Mouse (Mus musculus): Measurements from ENCODE around the gene Sycp1.

Gene Sycp1

DNA sequence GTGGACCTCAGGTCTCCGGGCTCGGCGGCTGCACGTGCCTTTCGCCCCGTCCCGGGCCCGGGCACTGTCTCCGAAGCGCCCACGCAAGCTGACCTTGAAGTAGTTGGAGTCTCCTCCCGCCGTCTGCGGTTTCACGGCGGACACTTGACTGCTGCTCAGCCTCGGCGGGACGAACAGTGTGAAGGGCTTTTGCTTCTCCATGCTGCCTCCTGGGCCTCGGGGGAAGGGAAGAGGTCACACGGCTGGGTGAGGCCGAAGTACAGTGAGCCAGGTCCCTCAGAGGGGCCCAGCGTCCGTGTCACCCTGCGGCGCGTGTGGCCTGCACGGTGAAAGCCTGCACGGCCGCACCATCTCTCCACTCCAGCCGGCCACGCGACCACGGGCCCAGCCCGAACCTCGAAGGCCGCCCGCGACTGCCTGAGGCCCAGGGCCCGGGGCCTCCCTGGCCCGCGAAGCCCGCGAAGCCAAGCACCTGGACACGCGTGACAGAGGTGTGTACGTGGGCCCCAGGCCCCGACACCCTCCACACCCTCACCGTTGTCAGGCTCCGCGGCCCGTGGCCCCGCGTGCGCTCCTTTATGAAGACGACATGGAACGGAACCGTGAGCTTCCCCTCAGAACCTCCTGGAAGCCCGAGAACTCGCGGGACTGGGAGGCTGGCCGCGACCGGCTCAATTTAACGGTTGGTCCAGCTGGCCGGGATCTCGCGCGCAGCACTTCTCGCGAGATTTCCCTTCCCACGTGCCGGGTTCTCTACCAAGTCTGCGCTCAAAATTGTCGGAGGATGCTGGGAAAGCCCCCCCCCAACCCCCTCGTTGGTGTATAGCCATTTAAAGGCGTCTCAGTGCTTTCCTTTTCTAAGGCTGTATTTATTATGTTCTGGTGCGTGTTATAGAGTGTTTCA, at the start of gene Sycp1:
Gene Sycp1, minus strand, starts transcription at position 650 of the 904 bp plus-strand sequence.
- in situ Hi-C loops (cut with MboI, MseI) = no loop called here

DNA sequence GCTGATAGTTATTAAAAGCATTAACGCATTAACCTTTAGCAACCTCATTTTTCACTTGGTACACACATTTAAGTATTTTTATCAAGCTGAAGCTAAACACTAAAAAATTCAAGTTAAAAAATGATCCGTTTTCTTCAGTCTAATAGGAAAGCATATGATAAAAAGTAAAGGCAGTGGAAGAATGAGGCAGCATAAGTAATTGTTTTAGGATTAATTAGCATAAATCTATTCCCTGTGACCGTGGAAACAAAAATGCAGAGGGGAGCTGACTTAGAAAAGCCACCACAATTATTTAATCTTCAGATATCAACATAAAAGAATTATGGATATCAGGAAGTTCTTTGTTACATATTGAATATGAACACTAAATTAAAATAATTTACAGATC, 44.4 kb upstream of the Sycp1 start:
- in situ Hi-C loops (cut with MboI, MseI) = no loop called here

DNA sequence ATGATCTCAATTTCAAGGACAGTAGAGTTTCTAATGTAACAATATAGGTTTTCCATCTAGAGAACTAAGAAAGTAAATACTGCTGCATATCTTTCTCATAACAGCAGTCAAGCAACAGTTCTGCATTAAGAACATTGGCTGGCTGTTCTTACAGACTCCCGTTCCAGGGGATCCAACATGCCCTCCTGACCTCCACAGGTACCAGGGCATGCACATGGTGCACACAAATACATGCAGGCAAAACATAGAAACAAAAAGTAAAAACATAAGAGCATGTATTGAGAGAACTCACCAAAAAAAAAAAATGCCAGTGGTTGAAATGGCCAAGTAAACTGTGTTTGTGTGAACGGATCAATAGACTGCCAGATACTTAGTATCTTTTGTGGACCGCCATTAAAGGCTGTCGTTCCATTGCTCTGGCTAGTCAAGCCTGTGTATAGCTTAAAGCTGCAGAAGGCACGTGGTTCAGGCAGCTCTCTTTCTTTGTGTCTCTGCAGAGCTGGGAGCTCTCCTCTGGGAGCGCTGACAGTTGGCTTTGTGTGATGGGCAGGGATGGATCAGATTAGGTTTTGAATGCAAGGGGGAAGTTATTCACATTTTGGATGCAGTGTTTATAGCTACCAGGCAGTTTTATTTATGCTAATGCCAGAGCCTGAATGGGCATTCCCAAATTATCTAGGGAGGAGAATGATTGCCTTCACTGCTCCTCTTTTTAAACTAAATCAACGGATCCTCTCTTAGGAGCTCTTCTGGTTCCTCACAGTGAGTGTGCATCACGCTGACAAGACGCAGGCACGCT, 43.8 kb upstream of the Sycp1 start:
- in situ Hi-C loops (cut with MboI, MseI) = no loop called here

DNA sequence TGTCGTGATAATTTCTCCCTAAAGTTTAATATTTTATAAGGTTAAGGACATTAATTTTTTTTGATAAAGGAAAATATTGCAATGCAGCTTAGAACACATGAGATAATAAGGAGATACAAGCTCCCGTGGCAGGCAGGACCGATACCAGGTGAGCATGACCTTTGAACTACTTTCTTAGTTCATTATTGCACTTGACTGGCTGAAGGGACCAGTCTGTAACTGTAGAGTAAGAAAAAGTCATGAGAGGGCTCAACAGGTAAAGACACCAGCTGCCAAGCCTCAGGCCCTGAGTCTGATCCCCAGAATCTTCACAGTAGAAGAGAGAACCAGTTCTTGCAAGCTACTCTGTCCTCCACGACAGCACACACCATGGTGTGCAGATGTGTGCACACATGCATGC, 41.0 kb upstream of the Sycp1 start:
- in situ Hi-C loops (cut with MboI, MseI) = no loop called here

DNA sequence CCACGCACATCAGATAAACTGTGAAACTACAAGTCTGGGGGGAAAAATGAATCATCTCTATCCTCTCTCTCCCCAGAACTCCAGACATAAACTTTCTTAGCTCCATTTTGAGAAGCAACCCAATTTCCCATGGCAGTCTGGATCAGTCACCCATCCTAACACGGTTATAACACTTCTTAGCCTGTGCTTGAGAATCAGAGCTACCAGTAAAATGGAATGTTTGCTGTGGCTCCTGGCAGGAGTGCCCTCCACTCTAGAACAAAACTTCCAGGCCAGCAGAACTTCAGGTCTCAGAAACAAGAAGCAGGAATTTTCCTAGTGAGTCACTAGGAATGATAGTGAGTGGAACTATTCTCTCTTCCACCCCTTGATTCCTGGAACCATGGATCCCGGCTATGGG, 34.6 kb upstream of the Sycp1 start:
- in situ Hi-C loops (cut with MboI, MseI) = no loop called here

DNA sequence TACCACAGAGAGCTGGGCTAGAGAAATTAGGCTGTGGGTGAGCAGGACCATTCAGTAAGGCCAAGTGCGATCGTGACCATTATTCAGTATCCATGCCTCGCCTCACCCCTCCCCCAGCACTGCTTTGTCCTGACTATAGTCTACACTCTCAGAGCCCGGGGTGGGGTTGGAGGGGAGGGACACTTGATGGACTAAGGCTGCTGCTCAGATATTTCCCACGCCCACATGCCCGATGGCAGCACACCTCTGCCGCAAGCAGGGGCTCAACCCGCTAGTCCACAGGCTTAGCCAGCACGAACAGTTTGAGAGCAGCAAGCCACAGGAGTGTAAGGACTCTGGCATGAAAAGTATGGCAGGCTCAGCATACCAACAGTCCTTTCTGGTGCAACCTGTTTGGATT, 34.2 kb upstream of the Sycp1 start:
- in situ Hi-C loops (cut with MboI, MseI) = no loop called here

DNA sequence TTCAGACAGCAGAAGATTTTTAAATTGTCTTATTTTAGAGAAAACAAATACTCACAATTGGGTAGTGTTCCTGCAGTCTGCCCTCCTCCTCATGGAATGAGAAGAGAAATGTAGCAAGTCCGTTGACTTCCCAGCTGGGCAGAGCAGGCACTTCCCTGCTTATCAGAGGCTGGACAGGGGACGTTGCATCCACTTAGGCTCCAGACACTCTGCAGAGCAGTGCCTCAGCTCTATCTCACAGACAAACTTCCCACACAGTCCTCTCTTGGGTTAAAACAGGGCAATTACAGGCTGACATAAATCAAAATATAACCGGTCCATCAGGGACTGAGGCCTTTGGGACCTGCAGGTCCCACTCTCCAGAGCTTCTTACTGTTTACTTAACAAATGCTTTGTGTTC, 28.1 kb upstream of the Sycp1 start, which contains the start of gene Nr1h5:
Gene Nr1h5, minus strand, starts transcription at position 101 of the 400 bp plus-strand sequence.
- in situ Hi-C loops (cut with MboI, MseI) = no loop called here

DNA sequence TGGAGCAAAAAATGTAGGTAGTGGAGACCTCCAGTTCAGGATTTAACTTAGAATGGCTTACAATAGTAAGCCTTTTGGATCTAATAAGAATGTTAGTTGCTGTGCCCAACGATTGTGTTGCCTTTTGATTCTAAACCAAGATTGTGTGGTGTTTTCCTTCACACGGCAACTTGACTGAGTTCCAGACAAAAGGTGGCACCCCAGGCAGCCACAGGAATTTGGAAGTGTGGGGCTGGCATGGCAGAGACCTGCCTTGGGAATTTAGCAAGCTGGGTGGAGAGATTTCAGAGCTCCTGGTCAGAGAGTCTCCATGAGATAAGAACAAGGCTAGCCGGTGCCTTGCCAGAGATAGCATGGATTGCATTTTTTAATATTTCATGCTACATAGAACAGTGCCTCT, 19.7 kb upstream of the Sycp1 start:
- in situ Hi-C loops (cut with MboI, MseI) = no loop called here

DNA sequence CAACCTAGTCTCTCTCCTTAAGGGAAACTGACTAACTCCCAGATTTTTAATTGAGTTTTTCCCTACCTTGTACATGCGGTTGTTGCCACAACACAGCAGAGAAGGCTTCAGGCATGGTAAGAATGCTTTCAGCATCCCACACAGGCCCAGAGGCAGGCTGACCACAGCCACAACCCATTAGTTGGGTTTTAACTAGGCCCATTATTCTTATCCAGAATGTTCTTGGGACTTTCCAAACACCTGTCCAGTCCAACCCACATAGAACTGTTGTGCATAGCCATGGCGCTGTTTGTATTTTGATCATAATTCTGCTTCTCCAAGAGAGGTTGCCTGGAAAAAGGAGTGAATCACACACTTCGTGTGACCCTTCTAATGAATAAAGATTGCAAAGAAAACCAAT, 19.2 kb upstream of the Sycp1 start:
- in situ Hi-C loops (cut with MboI, MseI) = no loop called here

DNA sequence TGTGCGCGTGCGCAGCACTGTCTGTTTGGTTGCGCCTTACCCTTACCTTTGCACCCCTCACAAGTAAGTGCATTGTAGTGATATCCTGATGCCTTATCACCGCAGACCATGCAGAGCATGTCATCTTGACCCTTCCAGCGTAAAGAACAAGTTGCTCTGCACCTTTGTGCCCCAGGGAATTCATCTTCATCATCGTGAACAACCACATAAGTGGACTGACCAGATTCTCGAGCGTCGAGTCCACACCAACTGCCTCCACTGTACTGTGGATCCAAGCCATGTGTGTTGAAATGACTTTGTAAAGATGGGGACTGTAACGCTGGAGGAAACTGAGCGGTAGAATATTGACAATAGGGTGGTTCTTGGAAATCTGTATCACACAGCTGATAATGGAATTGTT, 18.6 kb upstream of the Sycp1 start:
- in situ Hi-C loops (cut with MboI, MseI) = no loop called here

DNA sequence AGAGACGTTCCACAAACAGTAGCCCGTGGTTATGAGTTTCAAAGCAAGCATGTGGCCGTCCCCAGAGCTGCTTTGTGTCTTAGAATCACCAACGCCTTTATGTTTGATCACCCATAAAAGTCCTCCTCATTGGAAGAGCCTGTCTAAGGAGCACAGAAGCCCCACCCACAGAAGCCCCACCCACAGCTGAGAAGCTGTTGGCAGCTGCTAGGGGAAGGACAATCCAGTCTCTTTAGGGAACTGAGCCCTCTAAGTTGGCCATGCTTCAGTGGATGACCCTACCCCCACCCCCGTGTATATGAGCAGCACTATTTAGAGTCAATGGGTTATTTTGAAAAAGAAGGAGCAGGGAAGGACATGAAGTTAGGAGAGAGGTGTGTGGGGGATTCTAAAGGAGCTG, 11.0 kb upstream of the Sycp1 start:
- in situ Hi-C loops (cut with MboI, MseI) = loop anchor here in 1 of 2 experiments (10.0 kb wide), 1 partner anchor 1622 kb away; no protein-coding TSS in a partner anchor

DNA sequence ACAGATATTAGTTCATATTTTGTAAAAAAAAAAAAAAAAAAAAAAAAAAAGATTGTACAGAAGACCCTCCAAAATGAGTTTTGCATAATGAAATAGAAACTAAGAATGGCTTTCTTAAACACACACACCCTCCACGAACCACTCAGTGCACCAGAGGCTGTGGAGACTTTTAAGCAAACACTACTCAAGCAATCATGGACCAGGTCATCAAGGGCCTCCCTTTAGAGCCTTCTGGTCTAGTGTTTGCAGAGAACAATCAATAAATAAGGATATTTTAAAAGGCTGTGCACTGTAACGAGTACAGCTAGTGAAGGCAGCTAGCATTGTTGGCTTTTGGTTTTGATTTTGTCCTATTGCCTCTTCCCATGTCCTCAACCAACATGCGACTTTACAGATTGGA, 10.4 kb upstream of the Sycp1 start:
- in situ Hi-C loops (cut with MboI, MseI) = loop anchor here in 1 of 2 experiments (10.0 kb wide), 1 partner anchor 1622 kb away; no protein-coding TSS in a partner anchor

DNA sequence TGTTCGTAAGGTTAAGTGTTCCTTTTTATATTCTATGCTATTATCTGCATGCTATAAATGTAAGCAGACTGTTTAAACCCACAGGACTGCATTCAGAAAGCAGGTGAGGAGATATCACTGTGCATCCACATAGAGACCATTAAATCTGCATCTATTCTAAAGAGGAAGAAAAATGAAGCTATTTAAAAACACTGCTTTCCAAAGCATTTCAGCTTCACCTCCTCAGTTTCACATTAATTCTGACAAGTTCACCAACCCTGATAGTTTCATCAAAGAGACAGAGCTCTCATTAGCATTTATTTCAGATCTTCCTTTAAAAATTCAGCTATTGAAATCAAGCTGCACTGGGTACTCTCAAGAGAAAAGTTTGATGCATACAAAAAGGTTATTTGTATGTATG, 2.2 kb upstream of the Sycp1 start:
- in situ Hi-C loops (cut with MboI, MseI) = no loop called here

DNA sequence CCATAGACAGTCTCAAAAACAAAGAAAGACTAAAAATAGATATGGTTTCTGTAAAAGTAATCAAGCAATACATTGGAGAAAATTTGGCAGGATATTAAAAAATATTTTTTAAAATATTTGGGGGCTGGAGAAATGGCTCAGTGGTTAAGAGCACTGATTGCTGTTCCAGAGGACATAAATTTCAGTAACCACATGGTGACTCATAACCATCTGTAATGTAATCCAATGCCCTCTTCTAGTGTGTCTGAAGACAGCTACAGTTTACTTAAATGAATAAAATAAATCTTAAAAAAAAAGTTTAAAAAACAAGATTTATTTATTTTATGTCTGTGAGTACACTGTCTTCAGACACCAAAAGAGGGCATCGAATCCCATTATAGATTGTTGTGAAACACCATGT, 36.8 kb downstream of the Sycp1 start:
- in situ Hi-C loops (cut with MboI, MseI) = no loop called here

DNA sequence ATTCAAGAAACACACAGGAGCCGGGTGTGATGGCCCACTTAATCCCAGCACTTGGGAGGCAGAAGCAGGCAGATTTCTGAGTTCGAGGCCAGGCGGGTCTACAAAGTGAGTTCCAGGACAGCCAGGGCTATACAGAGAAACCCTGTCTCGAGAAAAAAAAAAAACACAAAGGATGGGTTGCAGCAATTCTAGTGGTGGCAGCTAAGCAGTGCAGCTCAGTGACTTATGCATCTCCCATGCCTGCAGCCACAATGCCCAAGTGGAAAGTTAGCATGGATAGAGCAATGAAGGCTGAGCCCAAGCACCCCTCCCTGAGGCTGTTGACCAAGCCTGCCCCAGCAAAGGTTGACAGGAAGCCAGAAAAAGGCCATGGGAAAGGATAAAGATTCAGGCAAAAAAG, 55.4 kb downstream of the Sycp1 start:
- in situ Hi-C loops (cut with MboI, MseI) = no loop called here

DNA sequence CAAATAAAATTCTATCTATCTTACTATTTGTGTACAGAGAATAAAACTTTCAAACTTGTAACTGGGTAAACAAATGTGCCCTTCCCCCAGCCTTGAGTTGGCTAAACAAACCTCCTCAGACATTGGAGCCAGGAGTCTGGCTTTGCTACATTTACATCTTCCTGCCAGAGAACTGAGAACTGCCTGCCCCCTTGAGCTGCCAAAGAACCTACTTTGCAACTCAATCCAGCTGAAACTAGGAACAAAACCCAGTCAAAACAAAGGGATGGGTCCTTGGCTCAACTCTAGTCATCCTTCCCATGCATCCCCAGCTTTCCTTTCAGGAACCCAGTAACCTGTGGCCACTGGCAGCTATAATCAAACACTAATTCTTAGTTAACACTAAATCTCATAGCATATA, 87.2 kb downstream of the Sycp1 start:
- in situ Hi-C loops (cut with MboI, MseI) = no loop called here

DNA sequence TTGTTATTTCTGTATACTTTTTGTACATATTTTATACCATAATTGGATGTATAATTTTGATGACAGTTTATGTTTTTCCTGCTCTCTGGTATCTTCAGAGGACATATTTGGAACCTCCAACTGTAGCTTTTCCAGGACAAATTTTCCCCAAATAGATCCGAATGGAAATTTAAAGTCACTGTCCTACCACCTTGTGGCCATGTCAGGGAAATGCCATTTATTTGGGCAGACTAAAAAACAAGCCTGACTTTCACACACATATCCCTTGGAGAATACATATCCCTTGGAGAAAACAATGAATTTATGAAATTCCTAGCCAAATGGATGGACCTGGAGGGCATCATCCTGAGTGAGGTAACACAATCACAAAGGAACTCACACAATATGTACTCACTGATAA, 93.5 kb downstream of the Sycp1 start:
- in situ Hi-C loops (cut with MboI, MseI) = no loop called here

DNA sequence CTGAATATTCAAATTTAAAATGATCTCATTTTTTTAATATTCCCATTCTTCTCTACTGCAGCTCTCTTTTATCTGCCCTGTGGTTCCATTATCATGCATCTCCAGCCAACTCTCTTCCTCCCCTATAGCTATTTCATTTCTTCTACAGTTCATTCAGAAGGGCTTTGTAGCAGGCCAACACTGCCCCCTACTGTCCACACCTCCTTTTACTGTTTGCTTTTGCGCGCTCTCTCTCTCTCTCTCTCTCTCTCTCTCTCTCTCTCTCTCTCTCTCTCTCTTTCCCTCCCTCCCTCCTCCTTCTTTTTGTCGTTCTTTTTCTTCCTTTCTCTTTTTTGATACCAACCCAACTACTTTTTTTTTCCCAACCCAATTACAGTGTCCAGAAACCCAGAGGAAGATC, 132.0 kb downstream of the Sycp1 start:
- in situ Hi-C loops (cut with MboI, MseI) = loop anchor here (5.0 to 25.0 kb wide), 3 partner anchors 102 to 719 kb away; partner anchors contain the start of gene Casq2 (in 2 of the 2)

DNA sequence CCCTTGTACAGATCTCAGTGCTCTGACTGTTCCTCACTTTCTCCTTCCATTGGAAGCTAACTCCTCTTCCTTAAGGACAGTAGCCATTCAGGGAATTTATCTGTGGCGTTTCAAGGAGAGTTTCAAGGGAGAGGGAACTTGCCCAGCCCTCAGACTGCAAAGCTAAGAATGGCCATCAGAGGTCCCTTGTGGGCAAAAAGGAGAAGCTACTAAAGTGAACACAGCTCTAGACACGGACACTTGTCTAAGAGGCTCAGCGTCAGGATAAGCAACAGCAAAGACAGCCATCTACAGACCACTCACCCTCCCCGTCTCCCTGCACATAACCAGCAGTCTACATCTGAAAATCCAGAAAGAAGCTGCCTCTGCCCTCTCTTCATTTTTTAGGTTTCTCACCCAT, 148.5 kb downstream of the Sycp1 start:
- in situ Hi-C loops (cut with MboI, MseI) = no loop called here

DNA sequence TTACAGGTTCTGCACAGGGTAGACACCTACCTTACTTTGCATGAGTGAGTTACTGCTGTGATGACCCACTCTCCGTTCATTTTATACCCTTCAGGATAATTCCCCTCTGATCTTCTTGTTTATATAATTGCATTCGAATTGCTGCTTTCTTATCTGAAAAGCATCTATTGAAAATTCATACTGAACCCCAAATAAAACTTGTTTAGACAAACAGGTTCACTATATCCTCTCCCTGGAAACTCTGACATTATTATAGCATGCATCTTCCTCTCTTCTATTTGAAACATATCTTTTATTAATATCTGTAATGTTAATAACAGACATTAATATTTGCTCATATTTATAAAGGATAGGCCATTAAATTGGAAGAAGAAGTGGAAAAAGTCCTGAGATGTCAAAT, 153.3 kb downstream of the Sycp1 start, which contains the start of gene Tshb:
Gene Tshb, minus strand, starts transcription at position 101 of the 400 bp plus-strand sequence.
- in situ Hi-C loops (cut with MboI, MseI) = no loop called here

DNA sequence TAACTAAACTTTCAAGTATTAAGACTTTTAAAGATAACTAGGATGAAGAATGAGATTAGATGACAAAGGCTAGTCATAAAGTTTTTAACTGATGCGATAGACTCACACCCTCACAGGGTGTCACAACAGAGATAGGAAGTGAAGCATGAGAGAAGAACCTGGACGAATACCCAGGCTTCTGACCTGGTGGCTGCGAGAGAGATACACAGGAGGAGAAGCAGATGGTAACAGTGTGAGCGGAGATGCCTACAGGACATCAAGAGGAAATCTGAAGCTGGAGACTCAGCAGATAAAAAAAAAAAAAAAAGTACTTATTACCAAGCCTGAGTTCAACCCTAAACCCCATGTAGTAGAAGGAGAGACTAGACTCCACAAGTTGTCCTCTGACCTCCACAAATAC, 162.9 kb downstream of the Sycp1 start:
- in situ Hi-C loops (cut with MboI, MseI) = no loop called here

Data from T-helper 17 cell (primary cell).